Mouse (Mus musculus): ENCODE results near the gene St8sia1. TPM values are rescaled to one million over a fixed set of nuclear protein-coding genes. Genes with fewer than 3 reads are reported as not detected.

St8sia1 gene
- total and polyA plus RNA-seq, 3 experiments: 0.01 TPM; not detected in 2

GRCm38 (mm10) chr6:142867471-142868055, 96.7 kb downstream of the St8sia1 start:
- no peak for TF ChIP-seq ELF1 (IDR thresholded peaks at IDR 0.05; ENCODE audit: low read depth, low read length)
- TF ChIP-seq TCF12 (IDR thresholded peaks at IDR 0.05; ENCODE audit: low read depth, low read length): no peak
- TF ChIP-seq MAZ (IDR thresholded peaks at IDR 0.05; ENCODE audit: low read depth, low read length): no peak
- TF ChIP-seq CTCF (IDR thresholded peaks at IDR 0.05 in 2 of 3, conservative IDR thresholded peaks at IDR 0.05 in 1 of 3; ENCODE audit: control insufficient read depth in 1 of 3, insufficient read depth in 1 of 3, low read depth in 2 of 3, low read length in 3 of 3, poor library complexity in 1 of 3, severe bottlenecking in 1 of 3): no peak
- TF ChIP-seq USF1 (IDR thresholded peaks at IDR 0.05; ENCODE audit: low read depth, low read length): no peak
- no peak for TF ChIP-seq ZKSCAN1 (IDR thresholded peaks at IDR 0.05; ENCODE audit: low read depth, low read length)
- no peak for TF ChIP-seq MYC (IDR thresholded peaks at IDR 0.05; ENCODE audit: low read depth, low read length)
- no peak for TF ChIP-seq USF2 (IDR thresholded peaks at IDR 0.05; ENCODE audit: borderline replicate concordance in 1 of 2, insufficient read depth in 1 of 2, low read depth in 1 of 2, low read length in 2 of 2)
- no peak for TF ChIP-seq SMC3 (IDR thresholded peaks at IDR 0.05; ENCODE audit: low read depth, low read length)
- no peak for TF ChIP-seq ZMIZ1 (IDR thresholded peaks at IDR 0.05; ENCODE audit: low read depth, low read length)
- no peak for TF ChIP-seq MEF2A (IDR thresholded peaks at IDR 0.05; ENCODE audit: extremely low read depth, insufficient replicate concordance, low read depth, low read length, poor library complexity, severe bottlenecking)
- no peak for TF ChIP-seq RAD21 (IDR thresholded peaks at IDR 0.05; ENCODE audit: low read depth, low read length)
- no peak for TF ChIP-seq JUND (IDR thresholded peaks at IDR 0.05; ENCODE audit: low read depth, low read length)
- H3K9me3 ChIP-seq (replicated peaks; ENCODE audit: insufficient read depth, low read length): no peaks in the 10 kb centered on the region
- H3K27ac ChIP-seq (ENCODE audit: control insufficient read depth, low read depth, low read length): no peak overlapping the region
- H3K79me2 ChIP-seq (ENCODE audit: control insufficient read depth, insufficient read depth, low read length, poor library complexity): no peaks in the 10 kb centered on the region
- no peaks in the 10 kb centered on the region for H3K36me3 ChIP-seq (ENCODE audit: control insufficient read depth in 1 of 2, insufficient read depth in 2 of 2, low read length in 2 of 2)
- DNase-seq (ENCODE audit: low read depth, low spot score): no peak
- 0 out of 4 replicates have a peak, but pooled peaks cover 0 to 2% of the 10 kb centered on the region in 2 experiments for H3K4me1 ChIP-seq (ENCODE audit: control insufficient read depth in 1 of 2, insufficient read depth in 2 of 2, low read length in 2 of 2)
- no peak overlapping the region for H3K9ac ChIP-seq (ENCODE audit: control insufficient read depth, low read depth, low read length, poor library complexity, severe bottlenecking)
- H3K27me3 ChIP-seq (ENCODE audit: control insufficient read depth in 1 of 2, insufficient read depth in 2 of 2, low read length in 2 of 2): no peaks in the 10 kb centered on the region
- no peak overlapping the region for H3K4me3 ChIP-seq (ENCODE audit: control insufficient read depth in 1 of 2, insufficient read depth in 1 of 2, low read depth in 2 of 2, low read length in 2 of 2)

GRCm38 (mm10) chr6:142867023-142867422, 97.2 kb downstream of the St8sia1 start:
- H3K4me1 ChIP-seq (ENCODE audit: control insufficient read depth in 1 of 2, insufficient read depth in 2 of 2, low read length in 2 of 2): 0 out of 4 replicates have a peak, but pooled peaks cover 0 to 5% of the 10 kb centered on the region in 2 experiments
- no peak overlapping the region for H3K4me3 ChIP-seq (ENCODE audit: control insufficient read depth in 1 of 2, insufficient read depth in 1 of 2, low read depth in 2 of 2, low read length in 2 of 2)
- no peaks in the 10 kb centered on the region for H3K27me3 ChIP-seq (ENCODE audit: control insufficient read depth in 1 of 2, insufficient read depth in 2 of 2, low read length in 2 of 2)
- peaks cover 0 to 2% of the 10 kb centered on the region in 2 experiments; a peak in 2 of 4 replicates for H3K36me3 ChIP-seq (ENCODE audit: control insufficient read depth in 1 of 2, insufficient read depth in 2 of 2, low read length in 2 of 2)
- TF ChIP-seq SMC3 (IDR thresholded peaks at IDR 0.05; ENCODE audit: low read depth, low read length) (no peak), ZMIZ1 (IDR thresholded peaks at IDR 0.05; ENCODE audit: low read depth, low read length) (no peak), ELF1 (IDR thresholded peaks at IDR 0.05; ENCODE audit: low read depth, low read length) (no peak), POLR2A (IDR thresholded peaks at IDR 0.05; ENCODE audit: control insufficient read depth in 1 of 2, insufficient read depth in 1 of 2, low read depth in 1 of 2, low read length in 2 of 2, poor library complexity in 1 of 2) (no peak), ZC3H11A (IDR thresholded peaks at IDR 0.05; ENCODE audit: low read depth, low read length) (no peak)
- no peak overlapping the region for H3K9ac ChIP-seq (ENCODE audit: control insufficient read depth, low read depth, low read length, poor library complexity, severe bottlenecking)
- no peaks in the 10 kb centered on the region for H3K79me2 ChIP-seq (ENCODE audit: control insufficient read depth, insufficient read depth, low read length, poor library complexity)
- H3K9me3 ChIP-seq (replicated peaks; ENCODE audit: insufficient read depth, low read length): no peaks in the 10 kb centered on the region
- DNase-seq (ENCODE audit: low read depth, low spot score): no peak
- no peak overlapping the region for H3K27ac ChIP-seq (ENCODE audit: control insufficient read depth, low read depth, low read length)
